ENCODE assay signal across 16 mouse cellular contexts in genomic region chr6:83044742-83045141, GRCm38 (mm10). TPM values are rescaled to one million over a fixed set of nuclear protein-coding genes. Genes with fewer than 3 reads are reported as not detected.
DNase-seq lines count a peak whose midpoint lies in the region; ATAC-seq and TF ChIP-seq lines count a peak whose summit lies in the region.
"Had no signal": no experiment of that assay in that cellular context is flagged by ENCODE, and none has a peak within 500 bp of the region (broad histone marks: within the 10 kb centered on the region; RNA-seq: fewer than 3 reads in every experiment).

No protein-coding gene starts in this region.

- H3K4me2 ChIP-seq in kidney, embryonic 16.5 days (replicated peaks; ENCODE audit: low read depth, low read length): no peak overlapping the region
- H3K4me2 ChIP-seq in heart, embryonic 11.5 days: no peak overlapping the region
- no peak overlapping the region for H3K4me2 ChIP-seq in midbrain, embryonic 13.5 days (replicated peaks)
- H3K4me2 ChIP-seq: hindbrain, embryonic 12.5 days; midbrain, embryonic 12.5 days; neural tube, embryonic 15.5 days had no signal

- no peak for TF ChIP-seq EP300 in MEL (IDR thresholded peaks at IDR 0.05; ENCODE audit: low read depth in 1 of 2, low read length in 2 of 2)

- 76% methylated on average over 9 of the region's 9 CpGs for WGBS in kidney, embryonic 16.5 days
- WGBS in heart, embryonic 11.5 days (ENCODE audit: insufficient replicate concordance): 39% methylated on average over 9 of the region's 9 CpGs
- WGBS in midbrain, embryonic 13.5 days: 84% methylated on average over 9 of the region's 9 CpGs

- peak; percentile 45 for DNase-seq in kidney, postnatal 14 days
- DNase-seq in MEL (ENCODE audit: low read depth, low spot score): peak; percentile 79
- DNase-seq in neural tube, embryonic 10.5 days (ENCODE audit: extremely low spot score, low spot score): no peak
- DNase-seq in spleen, postnatal 14 days (ENCODE audit: low spot score in 2 of 2): no peak
- DNase-seq: adrenal gland, postnatal 36 days; cerebellum, postnatal 25 days; lung, adult 2 months; right cerebral cortex, postnatal 14 days had no signal

- ATAC-seq in kidney, embryonic 16.5 days (ENCODE audit: low FRiP score, low TSS enrichment): no peak
- ATAC-seq in heart, embryonic 11.5 days (replicated peaks; ENCODE audit: insufficient number of reproducible peaks, low FRiP score, low TSS enrichment): peak; percentile 68
- ATAC-seq in megakaryocyte, adult 5-6 weeks (ENCODE audit: poor library complexity, severe bottlenecking): peak; percentile 67
- no peak for ATAC-seq in midbrain, embryonic 13.5 days

- no peak for TF ChIP-seq CTCF in MEL (IDR thresholded peaks at IDR 0.05 in 2 of 3, conservative IDR thresholded peaks at IDR 0.05 in 1 of 3; ENCODE audit: control insufficient read depth in 1 of 3, insufficient read depth in 1 of 3, low read depth in 2 of 3, low read length in 3 of 3, poor library complexity in 1 of 3, severe bottlenecking in 1 of 3)

- TF ChIP-seq RAD21 in MEL (IDR thresholded peaks at IDR 0.05; ENCODE audit: low read depth, low read length): no peak

- H3K4me1 ChIP-seq in kidney, embryonic 16.5 days (ENCODE audit: insufficient read depth, low read length): no peaks in the 10 kb centered on the region
- H3K4me1 ChIP-seq in MEL (ENCODE audit: control insufficient read depth in 1 of 2, insufficient read depth in 2 of 2, low read length in 2 of 2): 0 out of 4 replicates have a peak, but pooled peaks cover 0 to 3% of the 10 kb centered on the region in 2 experiments
- H3K4me1 ChIP-seq in heart, embryonic 11.5 days (ENCODE audit: control insufficient read depth, insufficient read depth, low read length): peaks cover 11% of the 10 kb centered on the region
- no peaks in the 10 kb centered on the region for H3K4me1 ChIP-seq in midbrain, embryonic 13.5 days (replicated peaks)
- H3K4me1 ChIP-seq: hindbrain, embryonic 12.5 days; midbrain, embryonic 12.5 days; neural tube, embryonic 15.5 days had no signal

- H3K9me3 ChIP-seq in kidney, embryonic 16.5 days (ENCODE audit: low read length): no peaks in the 10 kb centered on the region
- H3K9me3 ChIP-seq in MEL (replicated peaks; ENCODE audit: insufficient read depth, low read length): no peaks in the 10 kb centered on the region
- H3K9me3 ChIP-seq in heart, embryonic 11.5 days (replicated peaks; ENCODE audit: control insufficient read depth, low read length): no peaks in the 10 kb centered on the region
- no peaks in the 10 kb centered on the region for H3K9me3 ChIP-seq in midbrain, embryonic 13.5 days
- H3K9me3 ChIP-seq: hindbrain, embryonic 12.5 days; midbrain, embryonic 12.5 days; neural tube, embryonic 15.5 days had no signal

- H3K27me3 ChIP-seq in kidney, embryonic 16.5 days (ENCODE audit: insufficient read depth, low read length): no peaks in the 10 kb centered on the region
- no peaks in the 10 kb centered on the region for H3K27me3 ChIP-seq in MEL (ENCODE audit: control insufficient read depth in 1 of 2, insufficient read depth in 2 of 2, low read length in 2 of 2)
- H3K27me3 ChIP-seq in heart, embryonic 11.5 days (ENCODE audit: control insufficient read depth, insufficient read depth, low read length): peaks cover 22% of the 10 kb centered on the region
- H3K27me3 ChIP-seq in midbrain, embryonic 13.5 days: no peaks in the 10 kb centered on the region; the same call in 1 of the 2 replicates
- H3K27me3 ChIP-seq: hindbrain, embryonic 12.5 days; midbrain, embryonic 12.5 days; neural tube, embryonic 15.5 days had no signal

- H3K36me3 ChIP-seq in kidney, embryonic 16.5 days (ENCODE audit: insufficient read depth, low read length): no peaks in the 10 kb centered on the region
- peaks cover 0 to 2% of the 10 kb centered on the region in 2 experiments; a peak in 1 of 4 replicates for H3K36me3 ChIP-seq in MEL (ENCODE audit: control insufficient read depth in 1 of 2, insufficient read depth in 2 of 2, low read length in 2 of 2)
- no peaks in the 10 kb centered on the region for H3K36me3 ChIP-seq in heart, embryonic 11.5 days (ENCODE audit: control insufficient read depth, insufficient read depth, low read length)
- H3K36me3 ChIP-seq in midbrain, embryonic 13.5 days: no peaks in the 10 kb centered on the region
- H3K36me3 ChIP-seq: hindbrain, embryonic 12.5 days; midbrain, embryonic 12.5 days; neural tube, embryonic 15.5 days had no signal

- no peak overlapping the region for H3K27ac ChIP-seq in kidney, embryonic 16.5 days (ENCODE audit: low read length)
- H3K27ac ChIP-seq in MEL (ENCODE audit: control insufficient read depth, low read depth, low read length): no peak overlapping the region
- peak overlapping the region; percentile 54; the same call in 1 of the 2 replicates for H3K27ac ChIP-seq in heart, embryonic 11.5 days (ENCODE audit: low read depth, low read length)
- H3K27ac ChIP-seq in midbrain, embryonic 13.5 days: no peak overlapping the region
- H3K27ac ChIP-seq: hindbrain, embryonic 12.5 days; midbrain, embryonic 12.5 days; neural tube, embryonic 15.5 days; stomach, postnatal 0 days had no signal

- TF ChIP-seq POLR2A in MEL (IDR thresholded peaks at IDR 0.05; ENCODE audit: control insufficient read depth in 1 of 2, insufficient read depth in 1 of 2, low read depth in 1 of 2, low read length in 2 of 2, poor library complexity in 1 of 2): no peak

- no peak overlapping the region for H3K4me3 ChIP-seq in kidney, embryonic 16.5 days (ENCODE audit: low read length)
- no peak overlapping the region for H3K4me3 ChIP-seq in MEL (ENCODE audit: control insufficient read depth in 1 of 2, insufficient read depth in 1 of 2, low read depth in 2 of 2, low read length in 2 of 2)
- H3K4me3 ChIP-seq in heart, embryonic 11.5 days (ENCODE audit: low read depth, low read length): no peak overlapping the region
- no peak overlapping the region for H3K4me3 ChIP-seq in midbrain, embryonic 13.5 days (replicated peaks)
- H3K4me3 ChIP-seq: hindbrain, embryonic 12.5 days; midbrain, embryonic 12.5 days; neural tube, embryonic 15.5 days had no signal

- no peak overlapping the region for H3K9ac ChIP-seq in kidney, embryonic 16.5 days (replicated peaks; ENCODE audit: low read length)
- H3K9ac ChIP-seq in MEL (ENCODE audit: control insufficient read depth, low read depth, low read length, poor library complexity, severe bottlenecking): no peak overlapping the region
- H3K9ac ChIP-seq in heart, embryonic 11.5 days (ENCODE audit: low read depth, low read length): no peak overlapping the region
- no peak overlapping the region for H3K9ac ChIP-seq in midbrain, embryonic 13.5 days (replicated peaks)
- H3K9ac ChIP-seq: hindbrain, embryonic 12.5 days; midbrain, embryonic 12.5 days; neural tube, embryonic 15.5 days had no signal

- H3K79me2 ChIP-seq in MEL (ENCODE audit: control insufficient read depth, insufficient read depth, low read length, poor library complexity): no peaks in the 10 kb centered on the region

RNA-seq across cellular contexts. Expression of gene Aup1, which starts 9.6 kb away (rescaled TPM):
- 244 and 260 TPM in 2 replicates for polyA plus RNA-seq in kidney, embryonic 16.5 days (2015; fragmentation: Nextera tagmentation; extraction: Ambion mirVana)
- total RNA-seq in MEL (2012; rRNA removed): 206 and 259 TPM in 2 replicates
- polyA plus RNA-seq in MEL (2012; ENCODE audit: insufficient read depth in 1 of 2, insufficient read length in 2 of 2, low read depth in 1 of 2, low replicate concordance in 2 of 2, missing spikeins in 1 of 2): 100 to 1,000 TPM in 1 of 2 experiments, not detected in 1; 500 TPM
- polyA plus RNA-seq in heart, embryonic 11.5 days (2014; fragmentation: Nextera tagmentation; extraction: Ambion mirVana): 99.8 and 109 TPM in 2 replicates
- 156 and 191 TPM in 2 replicates for total RNA-seq in megakaryocyte, adult 5-6 weeks (2015)
- 143 and 168 TPM in 2 replicates for total RNA-seq in megakaryocyte, adult 5-6 weeks (2017)
- polyA plus RNA-seq in midbrain, embryonic 13.5 days (2015; fragmentation: Nextera tagmentation; extraction: Ambion mirVana): 160 and 165 TPM in 2 replicates

RNA-seq across cellular contexts. Expression of gene Htra2, which starts 10.3 kb away (rescaled TPM):
- 91.9 and 94.3 TPM in 2 replicates for polyA plus RNA-seq in kidney, embryonic 16.5 days (2015; fragmentation: Nextera tagmentation; extraction: Ambion mirVana)
- total RNA-seq in MEL (2012; rRNA removed): 95.1 and 107 TPM in 2 replicates
- polyA plus RNA-seq in MEL (2012; ENCODE audit: insufficient read depth in 1 of 2, insufficient read length in 2 of 2, low read depth in 1 of 2, low replicate concordance in 2 of 2, missing spikeins in 1 of 2): 100 to 1,000 TPM in 1 of 2 experiments, not detected in 1; 133 TPM
- polyA plus RNA-seq in heart, embryonic 11.5 days (2014; fragmentation: Nextera tagmentation; extraction: Ambion mirVana): 41.8 and 43.3 TPM in 2 replicates
- 53.9 and 55.6 TPM in 2 replicates for total RNA-seq in megakaryocyte, adult 5-6 weeks (2015)
- 34.1 and 41.4 TPM in 2 replicates for total RNA-seq in megakaryocyte, adult 5-6 weeks (2017)
- 62.4 and 65.3 TPM in 2 replicates for polyA plus RNA-seq in midbrain, embryonic 13.5 days (2015; fragmentation: Nextera tagmentation; extraction: Ambion mirVana)

RNA-seq across cellular contexts. Expression of gene Loxl3, which starts 10.8 kb away (rescaled TPM):
- 24.4 and 26.1 TPM in 2 replicates for polyA plus RNA-seq in kidney, embryonic 16.5 days (2015; fragmentation: Nextera tagmentation; extraction: Ambion mirVana)
- 0.77 and 0.78 TPM in 2 replicates for total RNA-seq in MEL (2012; rRNA removed)
- polyA plus RNA-seq in MEL (2012; ENCODE audit: insufficient read depth in 1 of 2, insufficient read length in 2 of 2, low read depth in 1 of 2, low replicate concordance in 2 of 2, missing spikeins in 1 of 2): 1 to 10 TPM in 1 of 2 experiments, not detected in 1; 1.0 TPM
- 4.5 and 5.7 TPM in 2 replicates for polyA plus RNA-seq in heart, embryonic 11.5 days (2014; fragmentation: Nextera tagmentation; extraction: Ambion mirVana)
- total RNA-seq in megakaryocyte, adult 5-6 weeks (2015): 0.30 and 0.65 TPM in 2 replicates
- total RNA-seq in megakaryocyte, adult 5-6 weeks (2017): 0.44 and 1.4 TPM in 2 replicates
- polyA plus RNA-seq in midbrain, embryonic 13.5 days (2015; fragmentation: Nextera tagmentation; extraction: Ambion mirVana): 4.7 and 6.2 TPM in 2 replicates

RNA-seq across cellular contexts. Expression of gene Dok1, which starts 11.5 kb away (rescaled TPM):
- polyA plus RNA-seq in kidney, embryonic 16.5 days (2015; fragmentation: Nextera tagmentation; extraction: Ambion mirVana): 14.5 and 14.8 TPM in 2 replicates
- 17.9 and 18.7 TPM in 2 replicates for total RNA-seq in MEL (2012; rRNA removed)
- polyA plus RNA-seq in MEL (2012; ENCODE audit: insufficient read depth in 1 of 2, insufficient read length in 2 of 2, low read depth in 1 of 2, low replicate concordance in 2 of 2, missing spikeins in 1 of 2): 10 to 100 TPM in 1 of 2 experiments, not detected in 1; 22.3 TPM
- 6.3 and 6.8 TPM in 2 replicates for polyA plus RNA-seq in heart, embryonic 11.5 days (2014; fragmentation: Nextera tagmentation; extraction: Ambion mirVana)
- 10.2 and 12.3 TPM in 2 replicates for total RNA-seq in megakaryocyte, adult 5-6 weeks (2015)
- 23.5 and 26.8 TPM in 2 replicates for total RNA-seq in megakaryocyte, adult 5-6 weeks (2017)
- 3.1 and 4.1 TPM in 2 replicates for polyA plus RNA-seq in midbrain, embryonic 13.5 days (2015; fragmentation: Nextera tagmentation; extraction: Ambion mirVana)

RNA-seq across cellular contexts. Expression of gene Dqx1, which starts 12.9 kb away (rescaled TPM):
- polyA plus RNA-seq in kidney, embryonic 16.5 days (2015; fragmentation: Nextera tagmentation; extraction: Ambion mirVana): 5.0 and 5.2 TPM in 2 replicates
- total RNA-seq in MEL (2012; rRNA removed): 1.3 TPM in 2 replicates
- 1 to 10 TPM in 1 of 2 experiments, not detected in 1; 3.4 TPM for polyA plus RNA-seq in MEL (2012; ENCODE audit: insufficient read depth in 1 of 2, insufficient read length in 2 of 2, low read depth in 1 of 2, low replicate concordance in 2 of 2, missing spikeins in 1 of 2)
- 0.24 and 0.30 TPM in 2 replicates for polyA plus RNA-seq in heart, embryonic 11.5 days (2014; fragmentation: Nextera tagmentation; extraction: Ambion mirVana)
- total RNA-seq in megakaryocyte, adult 5-6 weeks (2015): 2.2 and 2.3 TPM in 2 replicates
- 0.62 and 1.2 TPM in 2 replicates for total RNA-seq in megakaryocyte, adult 5-6 weeks (2017)
- polyA plus RNA-seq in midbrain, embryonic 13.5 days (2015; fragmentation: Nextera tagmentation; extraction: Ambion mirVana): 0.75 and 1.00 TPM in 2 replicates

Comparison
In these comparisons a context has a peak if more than half of its experiments do, and no peak if none do; other contexts are left out.
1. DNase-seq: peak in kidney, postnatal 14 days (single experiment) and MEL (single experiment); none in neural tube, embryonic 10.5 days (single experiment) and spleen, postnatal 14 days (0 of 2).
2. ATAC-seq: peak in heart, embryonic 11.5 days (single experiment) and megakaryocyte, adult 5-6 weeks (single experiment); none in kidney, embryonic 16.5 days (single experiment) and midbrain, embryonic 13.5 days (single experiment).